Mouse (Mus musculus) heart, adult 2 months (tissue): ENCODE measurements around the gene Nubpl.

Source experiments
- CTCF ChIP-seq: fragments of 200-600 bp; IDR thresholded peaks from 2 replicates; pipeline ENCODE4 v1.8.1; 2022; ENCODE audit warnings: antibody characterized with exemption, mild to moderate bottlenecking, moderate library complexity
- EP300 ChIP-seq: fragments of 200-500 bp; IDR thresholded peaks from 2 replicates; pipeline ENCODE4 v1.6.1; 2011; ENCODE audit warnings: low read depth, low read length, control low read depth; ENCODE audit not compliant: insufficient read depth
- POLR2A ChIP-seq: fragments of 200-500 bp; IDR thresholded peaks from 2 replicates; pipeline ENCODE4 v1.6.1; 2011; ENCODE audit warnings: mild to moderate bottlenecking, low read depth, low read length, control low read depth; ENCODE audit not compliant: insufficient read depth

DNA sequence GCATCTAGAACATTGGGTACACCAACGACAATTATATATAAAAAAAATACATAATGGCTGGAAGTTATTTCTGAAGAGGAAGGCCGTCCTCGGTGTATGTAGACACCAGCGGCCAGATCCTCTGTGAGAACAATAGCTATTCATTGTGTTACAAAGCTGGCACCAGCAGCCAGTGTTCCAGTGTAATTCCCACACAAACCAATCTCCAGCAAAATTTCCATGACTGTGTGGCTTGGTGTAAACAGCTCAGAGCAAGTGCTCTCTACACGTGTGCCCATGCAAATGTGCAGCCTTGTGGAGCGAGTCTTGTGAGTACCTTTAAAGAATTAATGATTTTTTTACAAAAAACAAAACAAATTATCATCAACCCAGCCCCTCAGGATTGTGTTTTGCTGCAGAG, 263.7 kb downstream of the Nubpl start:
- TF ChIP-seq POLR2A, result no peak
- no peak for TF ChIP-seq EP300
- no peak for TF ChIP-seq CTCF
